Mouse (Mus musculus) embryonic fibroblast, embryonic 13.5 days (primary cell): ENCODE results near the gene Aldh3b1.

Experiments
- CTCF ChIP-seq: IDR thresholded peaks from 2 replicates; pipeline ENCODE4 v1.5.1; 2011; ENCODE audit warnings: mild to moderate bottlenecking, control low read depth, low read length, moderate library complexity, borderline replicate concordance; ENCODE audit not compliant: insufficient read depth
- POLR2A ChIP-seq: IDR thresholded peaks from 2 replicates; pipeline ENCODE4 v1.6.1; 2011; ENCODE audit warnings: low read depth, mild to moderate bottlenecking, control low read depth, low read length, moderate library complexity

GRCm38 (mm10) chr19:3864960-3865359 is 64.6 kb downstream of the Aldh3b1 start:
- TF ChIP-seq CTCF (no peak), POLR2A (no peak)
